Mouse (Mus musculus): ENCODE data around the gene Ctdspl. TPM values are rescaled to one million over a fixed set of nuclear protein-coding genes. Genes with fewer than 3 reads are reported as not detected.

Ctdspl gene
- polyA plus RNA-seq, 1 experiment from 2014 or later = 7.5 TPM

GRCm38 (mm10) chr9:119068266-119068665, 142.0 kb downstream of the Ctdspl start:
- no peaks in the 10 kb centered on the region for H3K9me3 ChIP-seq
- WGBS = 94% methylated on average over 11 of the region's 11 CpGs
- H3K4me3 ChIP-seq = no peak overlapping the region
- H3K9ac ChIP-seq = no peak overlapping the region
- H3K27ac ChIP-seq = no peak overlapping the region
- 0 out of 2 replicates have a peak, but pooled peaks have one; percentile 2 for ATAC-seq (replicated peaks)
- 0 out of 2 replicates have a peak, but pooled peaks cover 4% of the 10 kb centered on the region for H3K27me3 ChIP-seq (replicated peaks)
- no peak overlapping the region for H3K4me2 ChIP-seq
- no peaks in the 10 kb centered on the region for H3K4me1 ChIP-seq
- peaks cover 4% of the 10 kb centered on the region; the same call in 1 of the 2 replicates for H3K36me3 ChIP-seq (replicated peaks)

DNA sequence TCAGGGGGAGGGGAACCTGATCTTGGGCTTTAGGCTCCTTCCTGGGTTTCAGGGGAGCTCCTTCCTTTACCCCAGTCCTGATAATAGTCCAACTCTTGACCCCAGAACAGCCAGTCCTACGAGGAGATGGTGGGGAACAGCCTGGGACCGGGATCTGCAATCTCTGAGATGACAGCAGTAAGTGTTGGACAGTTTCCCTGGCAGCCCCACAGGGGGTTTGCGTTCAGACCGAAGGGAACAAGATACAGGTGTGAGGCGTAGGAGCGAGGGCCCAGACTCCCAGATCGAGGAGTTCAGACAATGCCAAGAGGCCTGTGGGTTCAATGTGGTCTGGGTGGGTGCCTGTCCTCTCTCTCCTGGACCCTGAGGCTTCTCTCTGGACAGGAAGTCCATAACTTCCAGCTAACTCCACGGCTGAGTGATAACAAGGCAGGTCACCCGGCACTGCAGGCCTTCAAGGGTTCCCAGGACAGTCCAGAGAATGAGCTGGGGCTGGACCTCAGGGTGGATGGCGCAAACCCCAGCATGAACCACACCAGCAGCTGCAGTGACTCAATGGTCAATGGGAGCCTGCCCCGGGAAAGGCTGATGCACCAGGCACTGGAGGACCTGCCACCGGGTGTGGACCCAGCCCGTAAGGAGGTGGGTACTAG, 144.0 kb downstream of the Ctdspl start:
- H3K9ac ChIP-seq = no peak overlapping the region
- H3K4me1 ChIP-seq = no peaks in the 10 kb centered on the region
- no peaks in the 10 kb centered on the region for H3K9me3 ChIP-seq
- no peak overlapping the region for H3K27ac ChIP-seq
- no peak overlapping the region for H3K4me3 ChIP-seq
- ATAC-seq (replicated peaks) = no peak
- H3K36me3 ChIP-seq (replicated peaks) = peaks cover 4% of the 10 kb centered on the region; the same call in 1 of the 2 replicates
- WGBS = 87% methylated on average over 13 of the region's 13 CpGs
- H3K4me2 ChIP-seq = no peak overlapping the region
- H3K27me3 ChIP-seq (replicated peaks) = 0 out of 2 replicates have a peak, but pooled peaks cover 4% of the 10 kb centered on the region

GRCm38 (mm10) chr9:119071786-119072185, 145.5 kb downstream of the Ctdspl start:
- no peak overlapping the region for H3K4me3 ChIP-seq
- no peaks in the 10 kb centered on the region for H3K9me3 ChIP-seq
- 86% methylated on average over 9 of the region's 9 CpGs for WGBS

DNA sequence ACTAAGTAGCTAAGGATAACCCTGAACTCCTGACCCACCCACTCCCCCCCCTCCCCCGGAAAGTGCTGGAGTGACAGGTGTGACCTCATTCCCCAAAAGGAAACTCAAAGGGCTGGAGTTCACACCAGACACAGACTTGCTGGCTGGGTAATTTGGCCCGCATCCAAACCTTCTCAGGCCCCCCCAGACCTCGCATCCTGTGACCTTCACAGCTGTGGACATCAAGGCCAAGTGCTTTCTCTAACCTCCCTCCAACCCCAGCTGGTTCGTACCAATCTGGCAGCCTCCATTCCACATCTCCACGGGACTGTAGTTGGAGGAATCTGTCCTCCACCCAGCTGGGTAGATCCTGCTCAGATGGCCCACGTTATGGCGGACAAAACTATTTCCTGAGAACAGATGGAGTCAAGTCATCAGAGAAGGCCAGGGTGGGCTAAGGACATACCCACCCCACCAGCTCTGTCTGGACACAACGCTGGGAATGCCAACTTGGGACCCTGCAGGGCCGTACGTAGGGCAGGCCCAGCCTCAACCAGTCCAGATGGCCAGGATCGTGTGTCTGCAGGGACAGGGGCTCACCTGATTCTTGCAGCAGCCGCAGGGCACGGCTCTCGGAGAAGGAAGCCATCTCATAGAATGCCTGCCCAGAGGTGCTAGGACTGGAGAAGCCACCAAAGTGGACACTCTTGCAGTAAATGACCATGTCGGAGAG, 147.1 kb downstream of the Ctdspl start:
- Histone ChIP-seq H3K4me2 (no peak overlapping the region), H3K27me3 (replicated peaks) (no peaks in the 10 kb centered on the region), H3K9me3 (no peaks in the 10 kb centered on the region), H3K4me3 (no peak overlapping the region), H3K27ac (no peak overlapping the region), H3K4me1 (no peaks in the 10 kb centered on the region), H3K36me3 (replicated peaks) (peaks cover 12% of the 10 kb centered on the region; the same call in 1 of the 2 replicates), H3K9ac (no peak overlapping the region)
- WGBS = 85% methylated on average over 15 of the region's 15 CpGs
- no peak for ATAC-seq (replicated peaks)

More at GRCm38 (mm10) chr9:119071786-119072185, 145.5 kb downstream of the Ctdspl start:
- Histone ChIP-seq H3K27me3 (replicated peaks) (0 out of 2 replicates have a peak, but pooled peaks cover 3% of the 10 kb centered on the region), H3K36me3 (replicated peaks) (peaks cover 10% of the 10 kb centered on the region; the same call in 1 of the 2 replicates), H3K4me2 (no peak overlapping the region), H3K9ac (no peak overlapping the region), H3K4me1 (no peaks in the 10 kb centered on the region), H3K27ac (no peak overlapping the region)
- ATAC-seq (replicated peaks) = no peak

- H3K36me3 ChIP-seq (replicated peaks) = peaks cover 12% of the 10 kb centered on the region; the same call in 1 of the 2 replicates
- no peak overlapping the region for H3K4me3 ChIP-seq
- no peak overlapping the region for H3K4me2 ChIP-seq
- no peaks in the 10 kb centered on the region for H3K9me3 ChIP-seq
- H3K9ac ChIP-seq = no peak overlapping the region
- no peak for ATAC-seq (replicated peaks)
- H3K27me3 ChIP-seq (replicated peaks) = no peaks in the 10 kb centered on the region
- H3K4me1 ChIP-seq = no peaks in the 10 kb centered on the region
- H3K27ac ChIP-seq = no peak overlapping the region
- 79% methylated on average over 16 of the region's 16 CpGs for WGBS
These were observed 149.4 kb downstream of the Ctdspl start for GRCm38 (mm10) chr9:119075685-119076084.

DNA sequence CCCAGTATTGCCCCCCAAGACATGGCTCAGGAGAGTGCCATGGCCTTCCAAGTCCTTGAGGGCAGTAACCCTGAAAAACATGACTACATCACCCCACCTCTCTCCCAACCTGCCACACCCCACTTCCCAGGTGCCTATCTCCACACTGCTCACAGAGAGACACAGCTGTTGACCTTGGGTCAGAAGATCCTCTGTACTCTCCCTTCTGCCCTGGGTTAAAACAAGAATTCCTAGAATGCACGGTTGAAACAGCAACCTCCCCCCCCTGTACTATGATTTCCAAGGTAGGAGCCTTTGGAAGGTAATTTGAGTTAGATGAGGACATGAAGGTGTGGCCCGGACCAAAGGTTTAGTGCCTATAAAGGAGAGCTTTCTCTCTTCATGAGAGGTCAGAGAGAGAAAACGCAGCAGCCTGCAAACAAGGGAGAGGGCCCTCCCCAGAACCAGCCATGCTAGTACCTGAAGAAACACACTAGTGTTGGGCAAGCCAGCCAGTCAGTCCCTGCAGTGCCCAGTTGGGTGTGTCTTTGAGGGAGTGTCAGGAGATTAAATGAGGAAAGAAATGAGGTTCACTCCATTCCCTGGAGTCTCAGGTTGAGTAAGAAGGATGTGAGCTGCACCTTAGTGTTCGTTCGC, 153.9 kb downstream of the Ctdspl start:
- Histone ChIP-seq H3K4me3 (no peak overlapping the region), H3K4me2 (no peak overlapping the region), H3K9ac (no peak overlapping the region), H3K36me3 (replicated peaks) (0 out of 2 replicates have a peak, but pooled peaks cover 8% of the 10 kb centered on the region), H3K27me3 (replicated peaks) (no peaks in the 10 kb centered on the region), H3K27ac (no peak overlapping the region), H3K4me1 (peaks cover 16% of the 10 kb centered on the region), H3K9me3 (no peaks in the 10 kb centered on the region)
- 88% methylated on average over 5 of the region's 5 CpGs for WGBS
- ATAC-seq (replicated peaks) = no peak

DNA sequence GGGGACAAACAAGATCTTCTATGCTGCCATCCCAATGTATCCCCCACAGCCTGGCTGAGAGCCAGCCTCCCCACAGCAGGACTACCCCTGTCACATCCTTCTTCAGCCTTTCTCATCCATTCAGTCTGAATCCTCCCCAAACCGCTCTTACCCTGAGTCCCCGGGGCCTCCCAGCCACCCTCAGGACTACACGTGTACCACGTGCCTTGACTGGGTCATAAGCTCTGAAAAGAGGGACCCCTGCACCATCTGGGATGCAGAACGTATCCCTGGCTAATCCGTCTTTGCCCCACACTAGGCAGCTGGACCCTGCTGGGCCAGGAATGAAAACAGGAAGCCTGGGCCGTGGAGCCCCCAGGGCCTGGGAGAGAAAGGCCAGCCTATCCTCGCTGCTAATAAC, 155.8 kb downstream of the Ctdspl start:
- 6% methylated on average over 8 of the region's 8 CpGs for WGBS
- peaks cover 21% of the 10 kb centered on the region for H3K4me1 ChIP-seq
- H3K27ac ChIP-seq = peak overlapping the region; percentile 56
- H3K4me3 ChIP-seq = no peak overlapping the region
- H3K27me3 ChIP-seq (replicated peaks) = no peaks in the 10 kb centered on the region
- no peak overlapping the region for H3K4me2 ChIP-seq
- H3K9me3 ChIP-seq = no peaks in the 10 kb centered on the region
- peak; percentile 80 for ATAC-seq (replicated peaks)
- 0 out of 2 replicates have a peak, but pooled peaks cover 2% of the 10 kb centered on the region for H3K36me3 ChIP-seq (replicated peaks)
- H3K9ac ChIP-seq = no peak overlapping the region

GRCm38 (mm10) chr9:119082656-119083430, 156.6 kb downstream of the Ctdspl start:
- no peaks in the 10 kb centered on the region for H3K9me3 ChIP-seq
- no peak for ATAC-seq (replicated peaks)
- 0 out of 2 replicates have a peak, but pooled peaks cover under 1% of the 10 kb centered on the region for H3K36me3 ChIP-seq (replicated peaks)
- no peak overlapping the region for H3K4me2 ChIP-seq
- peaks cover 23% of the 10 kb centered on the region for H3K4me1 ChIP-seq
- H3K27ac ChIP-seq = peak overlapping the region; percentile 56
- H3K4me3 ChIP-seq = no peak overlapping the region
- H3K27me3 ChIP-seq (replicated peaks) = no peaks in the 10 kb centered on the region
- no peak overlapping the region for H3K9ac ChIP-seq
- 70% methylated on average over 7 of the region's 7 CpGs for WGBS

DNA sequence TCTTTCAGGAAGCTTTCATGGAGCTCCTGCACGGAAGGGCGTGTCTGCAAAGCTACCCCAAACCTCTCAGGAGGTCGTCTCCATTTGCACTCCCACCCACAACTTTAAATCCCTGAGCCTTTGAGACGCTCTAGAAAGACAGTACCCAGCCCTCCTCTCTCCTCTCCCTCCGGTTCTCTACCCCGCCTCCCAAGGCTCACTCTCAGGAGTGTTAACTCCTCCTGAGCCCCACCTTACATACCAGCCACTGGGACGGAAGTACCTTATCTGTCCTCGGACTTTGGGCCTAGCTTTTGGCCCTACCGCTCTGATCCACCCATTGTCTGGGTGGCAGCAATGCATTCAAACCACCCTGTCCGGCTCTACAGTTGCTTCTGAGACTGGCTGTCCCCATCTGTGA, 157.7 kb downstream of the Ctdspl start:
- no peak for ATAC-seq (replicated peaks)
- 84% methylated on average over 10 of the region's 10 CpGs for WGBS
- Histone ChIP-seq H3K27me3 (replicated peaks) (no peaks in the 10 kb centered on the region), H3K36me3 (replicated peaks) (no peaks in the 10 kb centered on the region), H3K27ac (no peak overlapping the region), H3K4me2 (no peak overlapping the region), H3K9ac (no peak overlapping the region), H3K4me3 (no peak overlapping the region), H3K4me1 (peaks cover 32% of the 10 kb centered on the region), H3K9me3 (no peaks in the 10 kb centered on the region)

DNA sequence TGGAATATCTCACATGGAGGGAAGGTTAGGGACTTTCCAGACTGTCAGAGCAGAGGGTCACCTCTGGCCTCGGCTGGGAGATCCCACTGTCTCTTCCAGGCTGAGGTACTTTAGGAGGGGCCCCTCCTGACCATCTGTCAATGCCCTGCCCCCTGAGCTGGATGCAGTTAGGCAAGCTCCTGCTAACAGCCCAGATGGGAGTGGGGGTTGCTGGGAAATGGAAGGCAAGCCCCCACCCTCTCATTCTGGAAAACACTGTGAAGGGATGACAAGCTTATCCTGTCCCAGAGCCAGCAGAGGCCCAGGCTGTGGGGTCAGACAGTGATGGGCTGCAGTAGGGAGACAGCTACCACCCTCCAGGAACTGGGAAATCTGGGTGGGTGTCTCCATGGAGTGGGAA, 160.2 kb downstream of the Ctdspl start:
- no peaks in the 10 kb centered on the region for H3K9me3 ChIP-seq
- H3K27ac ChIP-seq = no peak overlapping the region
- peaks cover 2% of the 10 kb centered on the region for H3K27me3 ChIP-seq (replicated peaks)
- no peak for ATAC-seq (replicated peaks)
- no peak overlapping the region for H3K9ac ChIP-seq
- H3K36me3 ChIP-seq (replicated peaks) = no peaks in the 10 kb centered on the region
- no peak overlapping the region for H3K4me2 ChIP-seq
- peaks cover 32% of the 10 kb centered on the region for H3K4me1 ChIP-seq
- 12% methylated on average over 1 of the region's 1 CpGs for WGBS
- H3K4me3 ChIP-seq = no peak overlapping the region

- Histone ChIP-seq H3K4me2 (no peak overlapping the region), H3K4me1 (peaks cover 32% of the 10 kb centered on the region), H3K27ac (no peak overlapping the region), H3K9me3 (no peaks in the 10 kb centered on the region), H3K4me3 (no peak overlapping the region), H3K36me3 (replicated peaks) (no peaks in the 10 kb centered on the region), H3K9ac (no peak overlapping the region), H3K27me3 (replicated peaks) (peaks cover 9% of the 10 kb centered on the region)
- ATAC-seq (replicated peaks) = no peak
- 86% methylated on average over 5 of the region's 5 CpGs for WGBS
These were observed 161.1 kb downstream of the Ctdspl start for GRCm38 (mm10) chr9:119087309-119087708.

All from midbrain, embryonic 15.5 days (tissue).